Mouse (Mus musculus) stomach, adult 2 months (tissue): Measurements from ENCODE around the gene Gm3424. TPM values are rescaled to one million over a fixed set of nuclear protein-coding genes. Genes with fewer than 3 reads are reported as not detected.

Experiments
- polyA plus RNA-seq: library from polyadenylated mRNA; depleted of rRNA; stranded (reverse); fragments of >200 nt; gene quantifications from 2 replicates; pipeline ENCODE4 v1.2.3, GENCODE M21; 2012; rRNA removed

The Gm3424 gene
- not detected in 2 replicates for polyA plus RNA-seq

DNA sequence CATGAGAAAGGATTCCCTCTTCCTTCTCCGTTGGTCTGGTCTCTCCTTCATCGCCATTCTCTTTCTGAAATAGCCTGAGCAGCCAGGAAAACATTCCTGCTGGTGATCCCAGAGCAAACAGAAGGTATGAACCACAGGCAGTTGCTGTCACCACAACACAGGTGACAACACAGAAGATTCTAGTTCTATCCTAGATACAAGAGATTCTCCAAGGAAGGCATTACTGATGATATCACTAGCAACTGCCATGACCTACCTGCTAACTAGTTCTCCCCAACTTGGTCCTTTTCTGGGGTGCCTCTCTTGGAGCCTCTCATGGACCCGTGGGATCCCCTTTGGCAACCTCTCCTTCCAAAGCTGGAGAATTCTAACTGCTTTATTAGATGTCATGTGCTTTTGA is at the start of gene Gm3424:
Gene Gm3424, minus strand, starts transcription at position 101 of the 400 bp plus-strand sequence.

DNA sequence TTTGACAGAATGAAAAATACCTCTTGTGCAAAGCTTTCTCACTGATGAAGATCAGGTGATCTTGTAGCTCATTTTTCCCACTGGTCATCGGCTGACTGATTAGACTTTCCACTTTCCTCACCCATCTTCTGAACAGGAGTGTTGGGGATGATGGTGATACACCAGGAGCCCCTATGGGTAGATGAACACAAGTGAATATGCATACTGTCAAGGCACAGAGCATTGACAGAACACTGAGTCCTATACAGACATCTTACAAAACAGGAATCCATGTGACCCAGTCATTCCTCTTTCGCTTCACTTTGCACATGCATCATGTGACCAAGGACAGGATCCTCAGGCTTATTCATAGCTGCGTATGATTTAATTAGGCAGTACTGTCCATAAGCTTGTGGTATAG is 22.2 kb downstream of the Gm3424 start, which contains the start of gene Gm3383:
Gene Gm3383, minus strand, starts transcription at position 101 of the 400 bp plus-strand sequence.

Other genes with a start within 250 kb of the Gm3424 start
- gene Gm8265, start 197.3 kb downstream of the Gm3424 start, polyA plus RNA-seq = not detected in 2 replicates
- not detected in 2 replicates for gene Gm9603, start 142.9 kb downstream of the Gm3424 start, polyA plus RNA-seq
- 0.06 TPM in 1 of 2 replicates, not detected in the other for gene Gm3373, start 88.8 kb downstream of the Gm3424 start, polyA plus RNA-seq
- gene Gm3383, start 22.3 kb downstream of the Gm3424 start, polyA plus RNA-seq = 0.03 TPM in 1 of 2 replicates, not detected in the other
- not detected in 2 replicates for gene Gm8237, start 50.1 kb upstream of the Gm3424 start, polyA plus RNA-seq
- not detected in 2 replicates for gene Gm3248, start 131.4 kb upstream of the Gm3424 start, polyA plus RNA-seq
- gene Gm3453, start 148.8 kb upstream of the Gm3424 start, polyA plus RNA-seq = not detected in 2 replicates
- gene Gm6337, start 227.9 kb upstream of the Gm3424 start, polyA plus RNA-seq = not detected in 2 replicates